Mouse (Mus musculus): ENCODE measurements around the gene Entpd5. TPM values are rescaled to one million over a fixed set of nuclear protein-coding genes. Genes with fewer than 3 reads are reported as not detected.

Gene Entpd5
- polyA plus RNA-seq, 1 experiment from 2014 or later, result 10.8 TPM

DNA sequence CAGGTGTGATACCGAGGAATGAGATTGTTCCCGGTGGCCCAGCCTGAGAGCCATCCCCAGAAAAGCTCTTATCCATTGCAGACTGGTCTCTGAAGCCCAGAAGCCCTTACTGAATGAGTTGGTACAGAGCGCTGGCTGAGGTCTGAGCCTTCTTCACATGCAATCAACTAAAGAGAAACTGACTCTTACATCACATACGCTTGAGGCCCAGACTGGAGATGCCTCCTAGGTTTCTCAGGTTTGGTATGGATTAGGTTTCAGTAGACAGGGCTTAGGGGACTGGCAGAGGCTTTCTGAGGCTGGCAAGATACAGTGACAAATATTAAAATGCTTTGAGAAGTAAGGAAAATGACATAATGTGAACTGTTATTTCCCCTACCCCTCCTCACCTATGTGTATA is 23.4 kb downstream of the Entpd5 start:
- Histone ChIP-seq H3K36me3 (ENCODE audit: insufficient read depth, low read length) (no peaks in the 10 kb centered on the region), H3K27me3 (replicated peaks; ENCODE audit: insufficient read depth, low read length) (no peaks in the 10 kb centered on the region), H3K9ac (replicated peaks; ENCODE audit: low read depth) (no peak overlapping the region), H3K27ac (ENCODE audit: low read length) (peak overlapping the region; percentile 68), H3K4me2 (replicated peaks; ENCODE audit: low read depth, low read length) (no peak overlapping the region), H3K4me1 (ENCODE audit: insufficient read depth, low read depth, low read length) (no peaks in the 10 kb centered on the region), H3K9me3 (ENCODE audit: low read length) (no peaks in the 10 kb centered on the region), H3K4me3 (ENCODE audit: low read depth, low read length) (no peak overlapping the region)
- WGBS, result 73% methylated on average over 4 of the region's 4 CpGs
- no peak for ATAC-seq
- no peak for TF ChIP-seq CTCF (IDR thresholded peaks at IDR 0.05)
- no peak for TF ChIP-seq EP300 (IDR thresholded peaks at IDR 0.05)
- DNase-seq (ENCODE audit: low spot score), result no peak

DNA sequence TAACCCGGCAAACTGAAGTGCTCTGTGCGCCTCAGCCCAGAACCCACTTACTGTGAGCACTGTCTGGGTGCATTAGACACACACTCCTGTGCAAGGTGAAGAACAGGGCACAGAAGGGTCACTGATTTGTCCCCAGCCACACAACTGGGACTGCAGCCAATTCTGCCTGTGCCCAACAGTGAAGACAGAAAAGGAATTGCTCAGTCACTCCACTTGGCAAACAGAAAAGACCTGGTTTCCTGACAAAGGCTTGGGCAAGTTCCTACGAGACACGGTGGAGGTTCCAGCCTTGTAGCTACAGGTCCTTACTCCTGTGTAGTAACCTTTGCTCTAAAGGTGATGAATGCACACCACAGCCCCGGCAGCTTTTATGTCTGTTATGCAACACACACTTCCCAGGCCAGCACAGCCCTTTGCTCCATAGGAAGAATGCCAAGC is 24.2 kb downstream of the Entpd5 start:
- no peaks in the 10 kb centered on the region for H3K4me1 ChIP-seq (ENCODE audit: insufficient read depth, low read depth, low read length)
- H3K9ac ChIP-seq (replicated peaks; ENCODE audit: low read depth), result no peak overlapping the region
- ATAC-seq, result peak; percentile 86
- no peak overlapping the region for H3K4me2 ChIP-seq (replicated peaks; ENCODE audit: low read depth, low read length)
- no peak overlapping the region for H3K4me3 ChIP-seq (ENCODE audit: low read depth, low read length)
- 34% methylated on average over 5 of the region's 5 CpGs for WGBS
- H3K36me3 ChIP-seq (ENCODE audit: insufficient read depth, low read length), result no peaks in the 10 kb centered on the region
- peak overlapping the region; percentile 68; the same call in 1 of the 2 replicates for H3K27ac ChIP-seq (ENCODE audit: low read length)
- DNase-seq (ENCODE audit: low spot score), result peak; percentile 84
- TF ChIP-seq CTCF (IDR thresholded peaks at IDR 0.05) (no peak), EP300 (IDR thresholded peaks at IDR 0.05) (peak; percentile 55; the same call in 1 of the 2 replicates)
- H3K9me3 ChIP-seq (ENCODE audit: low read length), result no peaks in the 10 kb centered on the region
- H3K27me3 ChIP-seq (replicated peaks; ENCODE audit: insufficient read depth, low read length), result no peaks in the 10 kb centered on the region

GRCm38 (mm10) chr12:84382369-84382768 is 26.5 kb downstream of the Entpd5 start:
- H3K9ac ChIP-seq (replicated peaks; ENCODE audit: low read depth), result no peak overlapping the region
- H3K36me3 ChIP-seq (ENCODE audit: insufficient read depth, low read length), result no peaks in the 10 kb centered on the region
- H3K9me3 ChIP-seq (ENCODE audit: low read length), result no peaks in the 10 kb centered on the region
- no peak overlapping the region for H3K4me3 ChIP-seq (ENCODE audit: low read depth, low read length)
- WGBS, result 77% methylated on average over 4 of the region's 4 CpGs
- DNase-seq (ENCODE audit: low spot score), result no peak
- no peak for TF ChIP-seq CTCF (IDR thresholded peaks at IDR 0.05)
- TF ChIP-seq EP300 (IDR thresholded peaks at IDR 0.05), result no peak
- no peaks in the 10 kb centered on the region for H3K4me1 ChIP-seq (ENCODE audit: insufficient read depth, low read depth, low read length)
- no peak overlapping the region for H3K27ac ChIP-seq (ENCODE audit: low read length)
- H3K4me2 ChIP-seq (replicated peaks; ENCODE audit: low read depth, low read length), result no peak overlapping the region
- no peak for ATAC-seq
- H3K27me3 ChIP-seq (replicated peaks; ENCODE audit: insufficient read depth, low read length), result no peaks in the 10 kb centered on the region

DNA sequence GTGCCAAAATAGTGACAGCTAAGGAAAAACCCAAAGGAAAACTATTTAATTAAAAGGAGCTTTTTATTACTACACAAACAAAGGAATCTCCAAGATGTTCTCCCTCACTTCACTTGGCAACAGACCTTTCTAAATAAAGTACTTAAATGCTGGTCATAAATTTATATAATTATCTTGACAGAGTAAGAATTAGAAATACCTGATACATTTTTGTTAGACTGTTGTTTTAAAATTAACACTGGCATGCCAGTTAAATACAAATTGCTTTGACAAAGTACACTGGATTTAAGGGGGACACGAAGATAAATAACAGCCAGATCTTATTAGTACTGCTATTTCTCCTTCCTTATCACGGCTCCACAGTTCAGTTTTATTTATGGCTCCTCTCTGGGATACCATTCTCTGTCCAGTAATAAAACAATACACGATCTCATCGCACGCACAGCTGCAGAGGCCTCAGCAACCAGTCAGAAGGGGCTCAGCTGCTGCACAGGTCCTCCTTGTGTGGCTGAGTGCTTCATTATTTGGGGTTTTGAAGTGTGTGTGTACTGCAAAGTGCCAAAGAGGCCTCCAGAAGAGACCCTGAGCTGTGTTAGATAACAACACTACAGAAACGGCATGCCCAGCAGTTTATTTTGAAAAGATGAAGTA is 34.9 kb downstream of the Entpd5 start:
- H3K4me1 ChIP-seq (ENCODE audit: insufficient read depth, low read depth, low read length), result no peaks in the 10 kb centered on the region
- no peak overlapping the region for H3K27ac ChIP-seq (ENCODE audit: low read length)
- no peak overlapping the region for H3K4me2 ChIP-seq (replicated peaks; ENCODE audit: low read depth, low read length)
- DNase-seq (ENCODE audit: low spot score) (no peak), ATAC-seq (no peak)
- H3K9me3 ChIP-seq (ENCODE audit: low read length), result no peaks in the 10 kb centered on the region
- TF ChIP-seq CTCF (IDR thresholded peaks at IDR 0.05), result no peak
- no peak for TF ChIP-seq EP300 (IDR thresholded peaks at IDR 0.05)
- H3K4me3 ChIP-seq (ENCODE audit: low read depth, low read length), result no peak overlapping the region
- H3K36me3 ChIP-seq (ENCODE audit: insufficient read depth, low read length), result peaks cover 20% of the 10 kb centered on the region
- no peak overlapping the region for H3K9ac ChIP-seq (replicated peaks; ENCODE audit: low read depth)
- H3K27me3 ChIP-seq (replicated peaks; ENCODE audit: insufficient read depth, low read length), result no peaks in the 10 kb centered on the region
- WGBS, result 80% methylated on average over 6 of the region's 6 CpGs

DNA sequence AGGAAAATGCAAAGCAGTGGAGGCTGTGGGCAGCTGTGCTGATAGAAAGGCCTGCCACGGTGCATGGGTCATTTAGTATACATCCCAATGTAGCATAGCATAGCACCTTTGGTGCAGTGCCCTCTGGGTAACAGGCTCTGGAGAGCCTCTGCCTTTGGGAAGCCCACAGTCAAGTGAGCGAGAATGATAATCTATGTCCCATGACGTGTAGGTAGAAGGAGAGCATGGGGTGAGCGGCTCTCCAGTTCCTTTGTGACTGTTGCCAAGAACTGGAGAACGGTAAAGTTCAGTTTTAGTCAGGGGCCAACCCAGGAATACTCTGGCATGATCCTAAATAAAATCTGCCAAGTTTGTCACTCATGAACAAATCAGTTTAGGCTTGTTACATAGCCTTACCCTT is 37.2 kb downstream of the Entpd5 start:
- TF ChIP-seq CTCF (IDR thresholded peaks at IDR 0.05) (no peak), EP300 (IDR thresholded peaks at IDR 0.05) (no peak)
- no peak for DNase-seq (ENCODE audit: low spot score)
- no peak overlapping the region for H3K9ac ChIP-seq (replicated peaks; ENCODE audit: low read depth)
- H3K4me3 ChIP-seq (ENCODE audit: low read depth, low read length), result no peak overlapping the region
- no peaks in the 10 kb centered on the region for H3K27me3 ChIP-seq (replicated peaks; ENCODE audit: insufficient read depth, low read length)
- ATAC-seq, result no peak
- no peak overlapping the region for H3K4me2 ChIP-seq (replicated peaks; ENCODE audit: low read depth, low read length)
- H3K9me3 ChIP-seq (ENCODE audit: low read length), result no peaks in the 10 kb centered on the region
- WGBS, result 90% methylated on average over 5 of the region's 5 CpGs
- no peaks in the 10 kb centered on the region for H3K4me1 ChIP-seq (ENCODE audit: insufficient read depth, low read depth, low read length)
- no peak overlapping the region for H3K27ac ChIP-seq (ENCODE audit: low read length)
- H3K36me3 ChIP-seq (ENCODE audit: insufficient read depth, low read length), result peaks cover 31% of the 10 kb centered on the region

DNA sequence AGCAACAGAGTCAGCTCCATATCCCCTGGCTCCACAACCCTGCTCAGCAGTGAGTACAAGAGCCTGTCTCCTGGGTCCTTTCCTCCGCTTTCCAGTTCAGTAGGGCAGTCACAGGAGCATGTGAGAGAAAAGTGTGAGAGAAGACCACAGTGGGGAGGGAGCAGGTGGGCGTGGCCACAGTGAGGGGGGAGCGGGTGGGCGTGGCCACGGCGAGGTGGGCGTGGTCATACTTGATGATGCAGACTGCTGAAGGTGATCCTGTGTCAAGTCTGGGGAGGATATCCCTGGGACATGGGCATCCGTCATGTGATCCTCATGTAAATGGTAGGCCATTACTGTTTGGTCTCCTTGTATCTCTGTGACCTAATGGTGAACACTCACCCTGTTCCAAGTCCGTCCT is 41.9 kb downstream of the Entpd5 start:
- Histone ChIP-seq H3K27ac (ENCODE audit: low read length) (no peak overlapping the region), H3K4me1 (ENCODE audit: insufficient read depth, low read depth, low read length) (peaks cover 11% of the 10 kb centered on the region; the same call in 1 of the 2 replicates), H3K27me3 (replicated peaks; ENCODE audit: insufficient read depth, low read length) (no peaks in the 10 kb centered on the region), H3K36me3 (ENCODE audit: insufficient read depth, low read length) (peaks cover 24% of the 10 kb centered on the region), H3K9me3 (ENCODE audit: low read length) (no peaks in the 10 kb centered on the region), H3K4me3 (ENCODE audit: low read depth, low read length) (no peak overlapping the region), H3K9ac (replicated peaks; ENCODE audit: low read depth) (no peak overlapping the region), H3K4me2 (replicated peaks; ENCODE audit: low read depth, low read length) (no peak overlapping the region)
- ATAC-seq (no peak), DNase-seq (ENCODE audit: low spot score) (no peak)
- no peak for TF ChIP-seq EP300 (IDR thresholded peaks at IDR 0.05)
- TF ChIP-seq CTCF (IDR thresholded peaks at IDR 0.05), result no peak
- WGBS, result 63% methylated on average over 9 of the region's 9 CpGs
